Mouse (Mus musculus): ENCODE data around the gene Cpne2. TPM values are rescaled to one million over a fixed set of nuclear protein-coding genes. Genes with fewer than 3 reads are reported as not detected.

The Cpne2 gene
- total RNA-seq, 1 experiment, result 12.5 TPM

DNA sequence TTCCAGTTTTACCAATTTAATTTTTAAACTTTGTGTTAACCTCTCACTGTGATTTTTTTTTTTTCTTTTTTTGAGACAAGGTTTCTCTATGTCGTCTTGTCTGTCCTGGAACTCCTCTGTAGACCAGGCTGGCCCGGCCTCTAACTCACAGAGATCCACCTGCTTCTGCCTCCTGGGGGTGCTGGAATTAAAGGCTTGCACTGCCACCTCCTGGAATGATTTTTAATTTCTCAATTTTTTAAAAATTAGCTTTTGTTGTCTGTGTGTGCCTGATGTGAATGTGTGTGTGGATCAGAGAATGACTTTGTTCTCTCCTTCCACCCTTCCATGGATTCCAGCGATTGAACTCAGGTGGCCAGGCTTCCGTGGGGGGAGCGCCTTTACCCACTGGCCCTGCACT, 74.3 kb downstream of the Cpne2 start:
- Histone ChIP-seq H3K4me3 (ENCODE audit: insufficient read depth in 1 of 2, low read depth in 1 of 2, low read length in 2 of 2, poor library complexity in 1 of 2, severe bottlenecking in 1 of 2) (no peak overlapping the region), H3K27ac (ENCODE audit: insufficient read depth, low read depth, low read length, poor library complexity, severe bottlenecking) (no peak overlapping the region), H3K36me3 (ENCODE audit: control insufficient read depth, insufficient read depth, low read length, poor library complexity, severe bottlenecking) (no peaks in the 10 kb centered on the region), H3K9me3 (ENCODE audit: control insufficient read depth, insufficient read depth, low read depth, low read length) (no peaks in the 10 kb centered on the region), H3K4me1 (ENCODE audit: control insufficient read depth in 2 of 2, insufficient read depth in 2 of 2, low read length in 2 of 2, poor library complexity in 1 of 2) (peaks cover 0 to 2% of the 10 kb centered on the region in 2 experiments; a peak in 1 of 4 replicates), H3K9ac (ENCODE audit: insufficient read depth, low read depth, low read length, poor library complexity, severe bottlenecking) (no peak overlapping the region)
- DNase-seq (ENCODE audit: low read depth, low spot score), result no peak
- in situ Hi-C loops (cut with MboI; ENCODE audit: low sequenced_read_pairs in 2 of 2, unreplicated experiment in 2 of 2), result no loop called here
- no peak for TF ChIP-seq CHD2 (IDR thresholded peaks at IDR 0.05; ENCODE audit: low read depth, low read length)
- no peak for TF ChIP-seq MAFK (IDR thresholded peaks at IDR 0.05; ENCODE audit: insufficient read depth, low read depth, low read length)
- TF ChIP-seq HCFC1 (IDR thresholded peaks at IDR 0.05; ENCODE audit: borderline replicate concordance, insufficient read depth, low read length), result no peak
- no peak for TF ChIP-seq ZC3H11A (IDR thresholded peaks at IDR 0.05; ENCODE audit: borderline replicate concordance, low read depth, low read length)
- no peak for TF ChIP-seq ZNF384 (IDR thresholded peaks at IDR 0.05; ENCODE audit: low read depth, low read length)

Other genes with a start within 250 kb of the Cpne2 start
- gene Slc12a3, start 203.8 kb upstream of the Cpne2 start, total RNA-seq (2012; rRNA removed), result 0.94 and 1.3 TPM in 2 replicates
- 50.4 and 76.5 TPM in 2 replicates for gene Herpud1, start 146.6 kb upstream of the Cpne2 start, total RNA-seq (2012; rRNA removed)
- gene Nlrc5, start 98.6 kb upstream of the Cpne2 start, total RNA-seq (2012; rRNA removed), result 0.76 and 1.8 TPM in 2 replicates
- gene Rspry1, start 68.9 kb downstream of the Cpne2 start, total RNA-seq (2012; rRNA removed), result 19.5 and 22.4 TPM in 2 replicates
- gene Fam192a, start 69.0 kb downstream of the Cpne2 start, total RNA-seq (2012; rRNA removed), result 26.9 and 35.9 TPM in 2 replicates
- gene Arl2bp, start 133.6 kb downstream of the Cpne2 start, total RNA-seq (2012; rRNA removed), result 17.7 and 29.9 TPM in 2 replicates
- gene Pllp, start 163.3 kb downstream of the Cpne2 start, total RNA-seq (2012; rRNA removed), result 7.8 and 10.3 TPM in 2 replicates
- gene Ccl22, start 212.6 kb downstream of the Cpne2 start, total RNA-seq (2012; rRNA removed), result 0.48 and 6.1 TPM in 2 replicates
- gene Cx3cl1, start 239.0 kb downstream of the Cpne2 start, total RNA-seq (2012; rRNA removed), result 5.3 and 8.0 TPM in 2 replicates

Measured in ES-E14 (cell line).